Mouse (Mus musculus) urinary bladder, postnatal 36 days (tissue): ENCODE measurements around the gene Olfr411.

Experiments used
- DNase-seq, 2 experiments: peaks; one replicate each; pipeline ENCODE4 v3.0.0; 2022; ENCODE audit warnings: low spot score in 2 of 2, mixed read lengths in 1 of 2

Olfr411 gene

DNA sequence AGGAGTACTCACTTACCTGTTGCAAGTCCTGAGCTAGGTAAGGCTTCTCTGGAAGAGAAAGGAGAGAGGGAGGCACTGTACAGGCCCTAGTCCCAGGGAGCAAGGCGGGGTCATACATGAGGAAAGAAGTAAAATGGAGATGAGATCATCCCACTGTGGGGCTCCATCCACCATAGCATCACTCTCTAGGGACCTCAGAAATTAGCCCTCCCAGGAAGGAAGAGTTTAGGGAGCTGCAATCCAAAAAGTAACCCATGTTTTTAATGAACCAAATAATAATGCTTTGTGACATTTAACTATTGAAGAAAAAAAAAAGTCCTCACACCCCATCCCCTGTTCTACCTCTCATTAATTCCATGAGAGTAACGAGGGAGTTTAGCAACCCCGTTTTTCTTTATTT lies at the start of gene Olfr411:
Gene Olfr411 (minus strand): TSS at position 101 of the 400 bp plus-strand sequence.
- DNase-seq: no peak

DNA sequence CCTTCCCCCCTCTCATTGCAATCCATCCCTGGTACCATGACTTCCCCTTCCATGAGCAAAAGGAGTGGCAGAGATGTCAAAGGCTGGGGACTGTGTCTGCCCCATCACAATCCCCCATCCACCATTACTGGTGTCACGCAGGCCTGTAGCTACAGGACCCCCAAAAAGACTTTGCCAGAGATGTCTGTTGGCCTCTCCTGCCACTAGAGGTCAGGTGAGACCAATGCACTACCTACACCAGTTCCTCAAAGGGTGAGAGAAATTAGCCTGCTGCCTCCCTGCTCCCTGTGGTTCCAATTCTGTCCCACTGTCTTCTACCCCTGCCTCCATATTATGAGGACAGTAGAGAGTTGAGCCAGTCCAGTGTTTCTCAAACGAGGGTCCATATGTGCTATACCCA lies 49.7 kb upstream of the Olfr411 start:
- no peak for DNase-seq

DNA sequence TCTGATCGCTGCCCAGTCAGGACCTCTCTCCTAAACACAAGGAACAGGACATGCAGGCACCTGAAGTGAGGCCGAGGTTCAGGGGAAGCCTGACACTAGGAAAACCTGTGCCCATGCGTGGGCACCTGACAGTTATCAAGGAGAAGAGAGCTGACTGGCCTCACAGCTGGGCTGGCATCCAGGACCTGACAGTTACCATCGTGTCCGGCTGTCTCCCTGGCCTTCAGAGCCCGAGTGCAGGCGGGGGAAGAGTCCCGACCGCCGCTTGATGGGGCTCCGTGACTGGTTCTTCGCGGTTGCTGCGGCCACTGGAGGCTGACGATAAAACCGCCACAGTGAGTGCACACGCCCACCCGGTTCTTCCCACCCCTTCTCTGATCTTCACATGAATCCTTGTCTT lies 43.1 kb upstream of the Olfr411 start:
- no peak for DNase-seq

DNA sequence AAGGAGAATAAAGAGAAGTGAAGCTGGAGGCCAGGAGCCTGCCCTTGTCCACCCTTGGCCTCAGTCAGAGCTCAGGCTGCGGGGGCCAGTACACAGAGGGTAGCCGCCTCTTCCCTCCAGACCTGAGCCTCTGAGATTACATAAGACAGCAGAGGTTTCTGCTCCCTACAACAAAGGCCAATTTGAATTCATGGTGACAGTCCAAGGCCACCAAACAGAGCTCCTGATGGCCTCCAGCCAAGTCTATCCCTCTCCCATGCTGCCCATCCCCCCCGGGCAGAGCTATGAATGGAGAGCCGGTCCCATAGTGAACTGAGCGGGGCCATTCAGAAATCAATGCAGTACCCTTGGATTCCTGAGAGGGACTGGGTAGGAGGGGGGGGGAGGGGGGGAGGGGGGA lies 41.0 kb upstream of the Olfr411 start:
- no peak for DNase-seq

DNA sequence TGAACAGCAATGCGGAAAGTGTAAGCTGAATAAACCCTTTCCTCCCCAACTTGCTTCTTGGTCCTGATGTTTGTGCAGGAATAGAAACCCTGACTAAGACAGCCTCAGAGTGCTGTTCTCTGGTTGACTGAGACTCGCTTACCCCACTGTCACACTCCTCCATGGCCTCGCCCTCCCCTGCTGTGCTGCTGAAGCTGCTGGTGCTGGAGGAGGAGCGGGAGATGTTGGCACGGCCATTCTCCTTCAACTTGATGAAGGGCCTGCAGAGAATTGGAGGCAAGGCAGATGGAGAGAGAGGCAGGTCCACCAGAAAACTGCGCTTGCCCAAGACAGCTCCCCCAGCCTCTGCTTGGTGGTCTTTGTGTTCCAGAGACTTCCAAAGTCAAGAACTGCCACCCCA lies 40.5 kb upstream of the Olfr411 start:
- no peak for DNase-seq

DNA sequence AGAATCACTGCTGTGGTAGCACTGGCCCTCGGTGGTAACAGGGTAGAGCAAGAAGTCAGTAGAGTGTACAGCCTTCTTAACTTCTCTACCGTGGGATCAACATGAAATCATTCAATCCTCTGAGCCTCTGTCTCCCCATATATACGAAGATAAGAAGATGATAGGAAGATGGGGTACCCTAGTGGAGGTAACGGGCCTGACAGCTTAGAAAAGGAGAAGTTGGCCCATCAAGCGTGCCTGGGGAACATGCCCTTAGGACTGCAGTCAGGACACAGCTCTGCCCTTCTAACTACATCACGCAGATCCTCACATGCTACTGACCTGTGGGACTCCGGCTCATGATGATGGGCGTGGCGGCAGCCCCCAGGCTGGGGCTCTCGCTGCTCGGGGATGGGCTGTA lies 39.4 kb upstream of the Olfr411 start:
- no peak for DNase-seq

DNA sequence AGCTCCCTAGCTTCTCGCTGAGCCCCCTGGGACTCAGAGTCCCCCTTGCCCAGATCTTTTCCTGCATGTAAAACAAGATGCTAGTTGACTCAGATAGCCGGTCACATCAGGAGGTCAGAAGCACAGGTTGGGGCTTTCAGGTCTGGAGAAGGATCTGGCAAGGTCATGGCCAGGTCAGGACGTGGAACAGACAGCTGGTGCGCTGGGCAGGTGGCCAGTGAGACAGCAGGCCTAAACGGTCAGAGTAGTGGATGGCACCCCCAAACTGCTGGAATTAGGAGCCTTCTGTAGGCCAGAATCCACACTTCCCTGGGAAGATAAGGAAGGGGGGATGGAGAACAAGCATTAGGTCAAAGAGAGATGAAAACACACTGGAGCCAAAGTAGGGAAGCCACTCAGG lies 34.8 kb upstream of the Olfr411 start:
- DNase-seq: no peak

DNA sequence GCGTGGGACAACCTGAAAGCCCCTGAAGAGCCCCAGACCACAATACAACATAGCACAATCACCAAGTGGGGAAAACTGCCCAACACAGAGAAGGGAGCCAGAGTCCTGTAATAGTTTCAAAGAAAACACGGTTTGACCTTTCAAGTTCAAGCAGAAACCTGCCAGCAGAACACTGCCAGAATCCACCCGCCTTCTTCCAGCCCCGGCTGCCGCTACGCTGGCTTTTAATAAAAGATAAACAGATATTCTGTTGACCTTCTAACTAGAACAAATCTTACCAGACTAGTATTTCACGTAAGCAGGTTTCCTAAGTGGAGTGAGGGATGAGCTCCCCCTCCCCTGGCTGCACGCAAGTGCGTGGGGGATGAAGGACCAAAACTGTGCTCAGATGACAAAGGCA lies 33.2 kb upstream of the Olfr411 start:
- peak in 1 of 2 experiments; percentile 50 for DNase-seq

DNA sequence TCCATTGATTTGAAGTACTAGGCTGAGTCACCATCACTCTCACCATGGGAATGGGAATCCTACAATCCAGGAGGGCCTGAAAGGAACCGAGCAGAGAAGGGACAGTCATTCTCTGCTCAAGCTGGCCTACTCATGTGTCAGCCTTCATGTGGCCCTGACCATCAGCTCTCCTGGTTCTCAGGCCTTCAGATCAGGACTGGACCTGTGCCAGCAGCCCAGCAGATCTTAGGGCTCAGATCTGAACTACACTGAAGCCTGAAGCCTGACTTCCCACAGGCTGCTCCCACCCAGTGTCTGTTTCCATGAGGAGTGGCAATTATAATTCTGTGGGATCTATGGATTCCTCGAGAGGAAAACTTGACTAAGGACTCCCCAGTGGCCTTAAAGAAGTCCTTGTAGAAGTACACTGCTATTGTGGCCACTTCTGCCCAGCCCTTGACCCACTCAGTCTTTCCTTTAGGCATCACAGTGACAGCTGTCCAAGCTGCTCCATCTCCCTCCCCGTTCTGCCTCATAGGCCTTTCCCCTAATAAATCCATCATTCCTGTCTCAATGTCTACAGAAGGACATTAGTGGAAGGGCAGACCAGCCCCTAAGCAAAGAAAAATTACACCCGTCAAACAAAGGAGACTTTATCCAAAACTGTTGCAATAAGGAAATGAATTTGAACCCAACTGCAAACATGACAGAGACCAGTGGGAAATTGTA lies 26.9 kb upstream of the Olfr411 start:
- DNase-seq: no peak

DNA sequence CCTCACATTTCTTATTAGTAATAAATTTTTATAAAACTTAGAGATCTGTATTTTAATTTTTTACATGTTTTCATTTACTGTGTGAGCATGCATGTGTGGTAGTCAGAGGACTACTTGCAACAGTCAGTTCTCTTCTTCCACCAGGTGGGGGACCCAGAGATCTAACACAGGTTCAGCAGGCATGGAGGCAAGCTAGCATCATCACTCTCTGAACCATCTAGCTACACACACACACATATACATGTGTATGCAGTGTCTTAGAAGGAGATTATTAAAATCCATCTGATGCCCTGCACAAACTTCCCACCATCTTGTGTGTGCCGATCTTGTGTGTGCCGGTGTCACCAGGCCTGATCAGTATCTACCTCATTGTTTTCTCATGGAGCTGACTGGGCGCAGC lies 24.4 kb upstream of the Olfr411 start:
- peak; percentile 23 to 38 for DNase-seq

DNA sequence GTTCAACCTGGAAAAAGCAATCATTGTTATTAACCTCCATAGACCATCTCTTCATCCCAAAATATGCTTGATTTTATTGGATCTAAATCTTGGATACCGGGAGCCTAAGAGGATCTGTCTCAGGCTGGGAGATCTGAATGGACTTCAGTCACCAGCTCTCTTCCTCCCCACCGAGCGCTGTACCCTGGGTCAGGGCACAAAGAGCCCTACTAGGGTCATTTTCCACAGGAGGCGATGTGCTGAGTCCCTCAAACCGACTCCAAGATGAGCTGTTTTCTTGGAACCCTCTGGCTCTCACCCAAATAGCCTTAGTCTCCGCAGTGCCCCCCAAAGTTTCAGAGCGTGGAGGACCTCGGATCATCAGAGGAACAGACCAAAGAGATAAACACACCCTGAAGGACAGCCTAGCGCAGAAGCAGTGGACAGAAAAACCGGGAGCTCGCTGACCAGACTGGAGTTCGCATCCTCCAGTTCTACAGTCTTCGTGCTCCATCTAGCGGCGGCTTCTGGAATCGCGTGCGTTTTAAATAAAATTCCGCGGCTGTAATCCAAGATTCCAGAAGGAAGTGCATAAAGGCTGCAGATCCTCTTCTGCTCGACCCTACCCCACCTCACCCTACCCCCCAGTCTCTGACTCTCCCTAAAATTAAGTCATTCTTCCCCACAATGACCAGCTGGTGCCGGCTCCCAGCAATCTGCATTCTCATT lies 19.1 kb upstream of the Olfr411 start:
- peak; percentile 65 to 73 for DNase-seq

DNA sequence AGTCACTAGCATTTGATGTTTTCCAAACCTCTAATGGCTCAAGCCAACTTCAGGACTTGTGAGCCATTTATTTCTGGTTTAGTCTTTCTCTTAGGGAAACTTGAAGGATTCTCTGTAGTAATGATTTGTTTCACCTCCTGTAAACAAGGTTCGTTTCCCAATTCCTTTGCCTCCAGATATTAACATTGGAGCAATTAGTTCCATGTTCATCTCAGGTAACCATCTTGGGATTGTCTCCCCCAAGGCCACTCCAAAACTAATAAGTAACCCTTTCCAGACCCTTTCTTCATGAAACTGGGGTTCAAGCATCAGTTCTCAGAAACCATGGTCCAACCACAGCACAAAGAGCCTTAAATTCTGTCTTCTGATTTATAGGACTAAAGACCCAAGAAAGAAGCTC lies 9.3 kb upstream of the Olfr411 start, which contains the start of gene Olfr412:
Gene Olfr412 (plus strand): TSS at position 301 of the 400 bp plus-strand sequence.
- no peak for DNase-seq

DNA sequence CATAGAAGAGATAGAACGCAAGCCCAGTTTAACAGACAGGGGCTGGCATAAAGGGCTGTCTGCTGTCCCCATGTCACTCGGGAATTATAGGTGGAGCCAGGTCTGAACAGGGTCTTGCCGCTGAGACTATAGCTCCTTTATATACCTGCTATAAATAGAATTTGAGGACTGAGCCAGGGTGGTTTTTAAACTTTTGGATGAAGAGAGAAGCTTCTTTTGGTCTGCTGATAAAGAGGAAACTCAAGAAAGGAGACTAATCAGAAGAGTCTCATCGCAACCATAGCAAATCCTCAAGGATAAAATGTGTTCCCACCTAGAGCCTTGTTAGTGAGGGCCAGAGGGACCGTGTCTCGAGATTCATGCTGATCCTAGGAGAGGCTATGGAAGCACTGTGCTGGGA lies 14.5 kb downstream of the Olfr411 start, which contains the start of gene Olfr410:
Gene Olfr410 (minus strand): TSS at position 101 of the 400 bp plus-strand sequence.
- DNase-seq: no peak

DNA sequence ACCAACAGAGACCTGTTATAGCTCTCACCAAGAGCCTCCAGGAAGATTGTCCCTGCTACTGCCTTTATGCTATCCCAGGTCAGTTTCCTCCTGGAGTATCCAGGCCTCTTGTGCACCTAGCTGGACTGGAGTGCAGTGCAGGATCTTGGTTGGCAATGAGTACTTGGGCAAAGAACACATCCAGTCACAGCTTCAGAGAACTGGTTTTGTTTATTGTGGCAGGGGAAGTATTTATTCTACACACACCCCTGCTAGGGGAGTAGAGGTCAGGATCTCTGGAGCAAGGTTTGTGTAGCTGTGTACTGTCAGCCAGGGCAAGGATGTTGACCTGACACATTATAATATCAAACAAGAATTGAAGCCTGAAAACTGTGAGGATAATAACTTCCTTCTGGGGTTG lies 23.7 kb downstream of the Olfr411 start:
- DNase-seq: no peak

DNA sequence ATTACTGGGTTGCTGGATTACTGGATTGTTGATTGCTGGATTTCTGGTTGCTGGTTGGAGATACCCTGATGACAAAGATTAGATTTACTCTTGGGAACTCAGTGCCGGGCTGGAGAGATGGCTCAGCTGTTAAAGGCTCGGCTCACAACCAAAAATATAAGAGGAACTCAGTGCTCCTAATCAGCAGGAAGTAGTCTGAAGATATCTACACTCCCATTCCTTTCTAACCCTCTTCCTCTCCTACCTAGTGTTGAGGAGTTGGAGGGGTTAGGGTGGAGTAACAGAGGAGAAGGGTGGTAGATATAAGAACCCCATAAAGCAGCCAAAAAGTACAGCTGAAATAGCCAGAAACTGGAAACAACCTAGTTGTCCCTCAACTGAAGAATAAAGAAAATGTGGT lies 26.4 kb downstream of the Olfr411 start:
- no peak for DNase-seq
